Mouse (Mus musculus) lung, embryonic 16.5 days (tissue): Measurements from ENCODE around the gene Ssh3. TPM values are rescaled to one million over a fixed set of nuclear protein-coding genes. Genes with fewer than 3 reads are reported as not detected.

Source experiments
- ATAC-seq: fragments of 200-750 bp; cut with Nextera tagmentation; 2 replicates; pipeline ENCODE4 v1.8.0; 2017; ENCODE audit warnings: low read depth, mild to moderate bottlenecking, moderate library complexity
- H3K27ac ChIP-seq: fragments of 300-500 bp; sonication (generic); 2 replicates; pipeline ENCODE4 v1.5.1; 2014; ENCODE audit warnings: mild to moderate bottlenecking, control low read depth, low read length
- H3K27me3 ChIP-seq: fragments of 300-500 bp; sonication (generic); 2 replicates; pipeline ENCODE4 v1.6.1; 2014; ENCODE audit warnings: low read depth, low read length, mixed read lengths; ENCODE audit not compliant: control insufficient read depth, insufficient read depth
- H3K36me3 ChIP-seq: fragments of 300-500 bp; sonication (generic); 2 replicates; pipeline ENCODE4 v1.6.1; 2014; ENCODE audit warnings: low read length; ENCODE audit not compliant: control insufficient read depth, insufficient read depth
- H3K4me1 ChIP-seq: fragments of 300-500 bp; sonication (generic); replicated peaks from 2 replicates; pipeline ENCODE4 v1.6.1; 2014; ENCODE audit warnings: low read length, mixed read lengths; ENCODE audit not compliant: control insufficient read depth, insufficient read depth
- H3K4me2 ChIP-seq: fragments of 300-500 bp; sonication (generic); 2 replicates; pipeline ENCODE4 v1.6.1; 2014; ENCODE audit warnings: low read depth, low read length, control low read depth
- H3K4me3 ChIP-seq: fragments of 300-500 bp; sonication (generic); 2 replicates; pipeline ENCODE4 v1.5.1; 2014; ENCODE audit warnings: mild to moderate bottlenecking, low read length, control low read depth
- H3K9ac ChIP-seq: fragments of 300-500 bp; sonication (generic); 2 replicates; pipeline ENCODE4 v1.6.1; 2014; ENCODE audit warnings: low read length, control low read depth
- H3K9me3 ChIP-seq: fragments of 300-500 bp; sonication (generic); 2 replicates; pipeline ENCODE4 v1.6.1; 2016; ENCODE audit warnings: low read length; ENCODE audit not compliant: control insufficient read depth
- WGBS: fragments of 180-500 bp; shearing (Covaris S2); extraction: QIAGEN DNeasy Blood & Tissue Kit; methylation state at CpG from one replicate; pipeline ENCODE4 v1.1.7; 2014; 5-methylcytosine and 5-hydroxymethylcytosine counted together
- polyA plus RNA-seq: library from polyadenylated mRNA; unstranded; fragments of >200 nt; fragmentation: Nextera tagmentation; extraction: Ambion mirVana; gene quantifications from 2 replicates; pipeline ENCODE4 v1.2.1, GENCODE M21; 2015

The Ssh3 gene
- polyA plus RNA-seq, 1 experiment from 2014 or later = 21.5 TPM

DNA sequence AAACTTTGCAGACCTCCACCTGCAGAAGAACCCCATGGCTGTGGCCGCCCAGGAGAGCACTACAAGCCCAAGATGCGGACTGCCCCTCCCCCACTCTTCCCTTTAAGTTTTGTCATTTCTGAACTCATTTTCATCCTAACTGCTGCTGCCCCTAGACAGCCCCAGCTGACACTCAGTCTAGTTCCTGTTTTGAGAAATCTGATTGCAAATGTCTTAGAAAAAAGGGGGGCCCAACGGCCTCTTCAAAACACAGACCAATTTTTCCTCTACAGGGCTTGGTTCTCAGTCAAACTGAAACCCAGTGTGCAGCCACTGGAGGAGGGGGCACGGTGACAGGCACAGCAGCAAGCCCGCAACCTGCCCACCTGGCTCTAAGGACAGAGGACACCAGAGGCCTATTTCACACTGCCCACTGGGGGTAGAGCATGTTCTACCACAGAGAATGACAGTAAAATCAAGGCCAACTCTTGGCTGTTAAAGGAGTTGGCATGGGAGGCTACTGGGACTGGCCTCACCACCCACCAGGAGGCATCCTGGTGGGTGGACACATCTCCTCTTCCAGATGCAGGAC is 35.4 kb upstream of the Ssh3 start:
- peak overlapping the region; percentile 71 for H3K4me2 ChIP-seq
- no peaks in the 10 kb centered on the region for H3K9me3 ChIP-seq
- no peaks in the 10 kb centered on the region for H3K36me3 ChIP-seq
- peak overlapping the region; percentile 99 for H3K4me3 ChIP-seq
- WGBS = 52% methylated on average over 5 of the region's 5 CpGs
- H3K27me3 ChIP-seq = no peaks in the 10 kb centered on the region
- H3K9ac ChIP-seq = peak overlapping the region; percentile 40; the same call in 1 of the 2 replicates
- ATAC-seq = no peak
- peak overlapping the region; percentile 7 for H3K27ac ChIP-seq
- peaks cover 55% of the 10 kb centered on the region for H3K4me1 ChIP-seq

DNA sequence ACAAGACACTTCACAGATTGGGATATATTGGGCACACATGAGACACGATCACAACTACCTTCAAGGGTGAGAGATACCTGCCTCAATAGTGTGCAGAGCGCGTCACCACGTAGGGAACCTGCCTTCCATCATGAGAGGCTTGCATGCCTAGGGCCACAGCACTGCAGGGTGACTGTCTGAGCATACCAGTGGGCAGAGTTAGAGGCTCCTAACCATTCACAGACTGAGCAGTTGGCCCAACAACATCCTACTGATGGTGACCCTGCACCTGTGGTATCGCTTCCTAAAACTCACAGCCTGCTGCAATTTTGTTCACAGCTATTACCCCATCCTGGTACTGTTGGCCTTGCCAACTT is 34.6 kb upstream of the Ssh3 start:
- H3K4me1 ChIP-seq = peaks cover 55% of the 10 kb centered on the region
- H3K9me3 ChIP-seq = no peaks in the 10 kb centered on the region
- WGBS = 90% methylated on average over 5 of the region's 5 CpGs
- no peak for ATAC-seq
- H3K36me3 ChIP-seq = no peaks in the 10 kb centered on the region
- H3K27ac ChIP-seq = no peak overlapping the region
- H3K4me3 ChIP-seq = no peak overlapping the region
- H3K27me3 ChIP-seq = no peaks in the 10 kb centered on the region
- H3K4me2 ChIP-seq = peak overlapping the region; percentile 22; the same call in 1 of the 2 replicates
- no peak overlapping the region for H3K9ac ChIP-seq

DNA sequence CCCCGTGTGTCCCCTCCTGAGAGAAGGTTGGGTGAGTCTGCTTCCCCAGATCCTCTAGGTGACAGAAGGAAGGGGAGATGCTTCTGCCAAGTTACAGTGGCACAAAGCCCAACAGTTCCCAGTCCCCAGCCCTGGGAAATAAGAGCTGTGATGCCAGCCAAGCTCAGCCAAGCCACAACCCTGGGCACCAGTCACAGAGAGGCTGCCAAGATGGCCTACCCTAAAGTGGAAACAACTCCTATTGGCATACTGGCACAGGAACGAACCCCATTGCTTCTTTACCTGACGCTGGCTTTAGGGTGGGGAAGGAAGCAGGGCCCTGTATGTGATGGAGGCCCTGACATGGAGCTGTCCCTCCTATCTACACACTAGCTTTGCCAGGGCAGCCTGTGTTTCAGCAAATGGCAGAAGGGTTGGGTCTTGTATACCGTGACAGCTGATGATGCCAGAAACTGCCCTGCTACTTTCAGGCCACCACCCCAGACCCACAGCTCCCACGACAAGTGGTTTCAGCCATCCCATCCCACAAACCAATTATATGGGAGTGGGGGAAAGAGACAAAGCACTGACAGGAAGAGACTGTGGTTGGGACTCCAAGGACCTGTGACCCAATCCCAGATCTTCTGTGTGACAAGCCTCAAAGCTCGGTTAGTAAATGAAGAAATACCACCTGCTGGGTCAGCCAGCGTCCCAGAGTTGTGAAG is 34.1 kb upstream of the Ssh3 start:
- Histone ChIP-seq H3K4me2 (peak overlapping the region; percentile 46), H3K36me3 (no peaks in the 10 kb centered on the region), H3K27me3 (no peaks in the 10 kb centered on the region), H3K4me3 (peak overlapping the region; percentile 9; the same call in 1 of the 2 replicates), H3K27ac (peak overlapping the region; percentile 64), H3K9ac (peak overlapping the region; percentile 43), H3K9me3 (no peaks in the 10 kb centered on the region), H3K4me1 (peaks cover 55% of the 10 kb centered on the region)
- no peak for ATAC-seq
- 62% methylated on average over 7 of the region's 7 CpGs for WGBS

DNA sequence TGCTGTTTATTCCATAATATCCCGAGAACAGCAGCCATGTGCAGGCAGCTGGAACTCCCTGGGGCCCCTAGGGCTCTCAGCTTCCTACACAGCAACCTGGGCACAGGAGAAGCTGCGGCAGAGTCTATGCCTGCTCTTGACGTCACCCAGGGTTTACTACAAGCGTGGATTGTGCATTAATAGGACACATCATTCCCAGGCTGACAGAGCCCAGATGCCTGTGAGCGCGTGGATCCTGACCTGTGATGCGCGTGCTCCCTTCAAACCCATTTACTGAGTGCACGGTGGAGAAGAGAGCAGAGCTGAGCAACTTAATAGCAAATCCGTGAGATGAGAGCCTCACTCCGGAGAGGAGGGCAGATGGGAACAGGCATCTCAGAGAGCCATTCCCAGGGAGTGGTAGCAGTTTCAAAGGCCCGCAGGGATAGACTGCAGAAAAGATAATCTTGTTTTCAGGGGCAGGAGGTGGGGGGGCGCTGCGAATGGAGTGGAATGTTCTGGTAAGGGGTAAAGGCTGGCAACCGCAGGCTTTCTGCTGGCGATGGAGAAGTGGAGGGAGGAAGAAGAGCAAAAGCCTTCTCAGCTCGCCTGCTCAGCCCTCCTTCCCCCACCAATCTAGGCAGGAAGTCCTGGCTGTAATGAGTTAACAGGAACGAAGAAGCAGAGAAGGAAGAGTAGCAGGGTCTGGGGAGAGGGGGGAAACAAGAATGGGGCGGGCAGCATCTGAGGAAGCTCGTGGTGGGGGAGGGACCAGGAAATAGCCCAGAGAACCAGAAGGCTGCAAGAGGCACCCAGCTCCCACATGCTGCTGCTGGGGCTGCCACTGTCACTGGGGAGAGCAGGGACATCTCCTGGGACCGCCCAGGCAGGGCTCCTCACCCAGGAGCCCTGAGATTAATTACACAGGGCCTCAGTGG is 33.0 kb upstream of the Ssh3 start:
- peak overlapping the region; percentile 46 for H3K4me2 ChIP-seq
- WGBS = 24% methylated on average over 21 of the region's 21 CpGs

DNA sequence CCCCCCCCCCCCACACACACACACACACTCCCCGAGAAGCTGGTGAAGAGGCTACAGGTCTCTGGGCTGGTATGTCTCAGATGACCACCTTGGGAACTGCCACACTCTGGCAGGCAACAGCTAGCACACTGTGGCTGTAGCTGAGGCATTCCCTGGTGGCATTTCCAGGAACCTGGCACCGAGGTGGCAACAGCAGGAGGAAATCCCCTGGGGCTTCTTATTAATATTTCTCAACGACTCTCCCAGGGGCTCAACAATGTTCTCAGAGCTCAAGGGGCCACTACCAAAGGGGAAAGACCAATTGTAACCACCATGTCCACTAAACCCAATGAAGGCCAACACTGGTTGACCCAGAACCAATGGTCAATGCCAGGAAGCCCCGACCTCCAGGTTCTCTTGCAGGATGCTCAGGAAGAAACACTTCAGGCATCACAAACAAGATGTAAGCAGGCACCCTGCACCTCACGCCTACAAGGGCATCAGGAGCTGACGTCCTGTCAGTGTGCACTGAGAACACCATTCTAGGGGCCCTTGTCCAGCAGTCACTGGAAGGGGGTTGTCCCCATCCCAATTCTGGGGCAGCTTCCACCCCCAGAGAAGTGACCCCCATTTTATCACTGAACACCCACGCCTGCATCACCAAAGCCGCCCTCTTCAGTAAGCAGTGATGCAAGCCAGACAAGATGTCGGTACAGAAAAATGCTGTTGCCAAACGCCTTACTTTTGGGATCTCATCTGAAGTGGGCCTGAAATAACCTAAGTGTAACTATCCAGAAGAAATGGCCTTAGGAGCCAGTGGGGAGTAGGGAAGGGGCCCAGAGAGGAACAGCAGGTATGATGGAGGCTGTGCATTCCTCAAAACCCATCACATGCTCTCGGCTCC is 32.1 kb upstream of the Ssh3 start:
- no peak overlapping the region for H3K4me3 ChIP-seq
- WGBS = 55% methylated on average over 11 of the region's 11 CpGs

More for the DNA sequence above, 33.0 kb upstream of the Ssh3 start:
- Histone ChIP-seq H3K27ac (peak overlapping the region; percentile 78), H3K9ac (peak overlapping the region; percentile 43), H3K4me1 (peaks cover 55% of the 10 kb centered on the region), H3K9me3 (no peaks in the 10 kb centered on the region), H3K4me3 (peak overlapping the region; percentile 14; the same call in 1 of the 2 replicates), H3K27me3 (no peaks in the 10 kb centered on the region), H3K36me3 (no peaks in the 10 kb centered on the region)
- ATAC-seq = peak; percentile 32

DNA sequence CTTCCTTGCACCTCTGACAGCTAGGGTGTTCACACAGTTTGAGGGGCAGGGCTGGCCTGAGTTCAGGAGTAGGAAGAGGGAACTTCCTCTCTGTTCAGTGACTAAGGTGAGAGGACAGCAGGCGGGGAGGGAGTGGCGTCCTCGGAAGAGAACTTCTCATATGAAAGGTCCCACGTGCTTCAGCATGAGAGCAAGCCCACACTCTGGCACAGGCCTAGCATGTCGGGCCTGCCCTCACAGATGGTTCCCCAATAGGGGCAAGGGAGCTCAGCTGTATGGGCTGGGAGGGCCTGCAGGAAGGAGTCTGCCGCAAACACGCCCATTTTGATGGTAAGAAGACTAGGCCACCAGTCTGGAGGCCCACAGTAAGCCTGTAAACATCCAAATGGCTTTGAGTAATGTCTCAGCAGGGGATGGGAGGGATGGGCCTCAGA is 31.3 kb upstream of the Ssh3 start:
- 48% methylated on average over 7 of the region's 7 CpGs for WGBS
- Histone ChIP-seq H3K9me3 (no peaks in the 10 kb centered on the region), H3K36me3 (no peaks in the 10 kb centered on the region), H3K4me2 (no peak overlapping the region), H3K27me3 (no peaks in the 10 kb centered on the region), H3K9ac (no peak overlapping the region), H3K4me3 (no peak overlapping the region), H3K4me1 (peaks cover 51% of the 10 kb centered on the region), H3K27ac (peak overlapping the region; percentile 21; the same call in 1 of the 2 replicates)
- peak; percentile 29 for ATAC-seq

More for the DNA sequence above, 32.1 kb upstream of the Ssh3 start:
- Histone ChIP-seq H3K9ac (peak overlapping the region; percentile 43; the same call in 1 of the 2 replicates), H3K27ac (peak overlapping the region; percentile 78), H3K4me1 (peaks cover 51% of the 10 kb centered on the region), H3K36me3 (no peaks in the 10 kb centered on the region), H3K9me3 (no peaks in the 10 kb centered on the region), H3K27me3 (no peaks in the 10 kb centered on the region), H3K4me2 (no peak overlapping the region)
- no peak for ATAC-seq

DNA sequence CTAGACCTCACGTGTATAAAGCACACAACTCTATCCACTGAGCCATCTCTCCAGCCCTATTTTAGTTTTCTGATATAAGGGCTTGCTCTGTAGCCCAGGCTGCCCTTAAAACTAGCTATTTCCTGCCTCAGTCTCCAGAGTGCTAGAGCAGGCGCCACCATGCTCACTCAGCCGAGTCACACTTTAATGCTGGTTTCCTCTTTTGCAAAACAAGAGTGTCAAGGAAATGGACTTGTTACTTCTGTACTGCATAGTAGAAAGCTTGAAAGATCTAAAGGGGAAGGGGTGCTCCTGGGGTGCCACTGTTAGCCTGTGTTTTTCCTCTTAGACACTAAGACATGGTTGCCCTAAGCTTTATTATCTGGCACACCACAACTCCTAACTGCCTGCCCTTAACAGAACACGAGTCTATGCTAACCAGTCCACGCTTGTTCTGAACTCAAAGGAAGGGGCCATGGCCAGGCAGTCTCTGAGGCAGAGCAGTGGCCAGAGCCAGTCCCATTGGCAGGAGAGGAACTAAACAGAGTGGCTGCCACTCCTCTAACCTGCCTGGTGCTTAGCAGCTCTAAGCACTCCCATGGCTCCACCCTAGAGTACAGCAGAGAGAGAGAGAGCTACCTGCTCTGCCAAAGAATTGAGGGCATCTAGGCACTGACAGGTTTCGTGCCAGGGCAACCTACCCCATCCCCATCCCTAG is 30.7 kb upstream of the Ssh3 start:
- Histone ChIP-seq H3K4me3 (no peak overlapping the region), H3K27me3 (no peaks in the 10 kb centered on the region), H3K4me1 (peaks cover 47% of the 10 kb centered on the region), H3K27ac (peak overlapping the region; percentile 21; the same call in 1 of the 2 replicates), H3K9ac (no peak overlapping the region), H3K9me3 (no peaks in the 10 kb centered on the region), H3K36me3 (no peaks in the 10 kb centered on the region), H3K4me2 (no peak overlapping the region)
- 70% methylated on average over 6 of the region's 6 CpGs for WGBS
- ATAC-seq = peak; percentile 32; the same call in 1 of the 2 replicates

DNA sequence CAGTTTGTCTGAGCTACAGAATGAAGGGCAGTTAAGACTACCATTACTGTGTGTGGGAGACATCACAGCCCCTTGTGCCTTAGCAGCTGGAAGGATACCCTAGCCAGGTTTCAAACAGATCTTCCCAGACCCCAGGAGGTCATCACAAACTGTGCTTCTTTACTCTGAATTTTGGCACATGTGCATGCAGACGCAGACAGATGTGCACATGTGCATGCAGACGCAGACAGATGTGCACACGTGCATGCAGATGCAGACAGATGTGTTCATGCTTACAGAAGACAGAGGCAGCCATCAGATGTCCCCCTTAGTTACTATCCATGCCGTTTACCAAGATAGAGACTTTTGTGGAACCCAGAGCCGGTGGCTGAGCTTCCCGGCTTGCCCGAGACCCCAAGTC is 30.1 kb upstream of the Ssh3 start:
- H3K27me3 ChIP-seq = no peaks in the 10 kb centered on the region
- peaks cover 41% of the 10 kb centered on the region for H3K4me1 ChIP-seq
- H3K4me2 ChIP-seq = no peak overlapping the region
- no peak overlapping the region for H3K27ac ChIP-seq
- no peaks in the 10 kb centered on the region for H3K9me3 ChIP-seq
- no peak overlapping the region for H3K9ac ChIP-seq
- no peak overlapping the region for H3K4me3 ChIP-seq
- ATAC-seq = no peak
- no peaks in the 10 kb centered on the region for H3K36me3 ChIP-seq
- WGBS = 91% methylated on average over 7 of the region's 7 CpGs
